Mouse (Mus musculus): ENCODE results near the gene Slc12a5. TPM values are rescaled to one million over a fixed set of nuclear protein-coding genes. Genes with fewer than 3 reads are reported as not detected.

Gene Slc12a5
- polyA plus RNA-seq, 1 experiment from 2014 or later, result 0.62 TPM

GRCm38 (mm10) chr2:165034131-165035057 lies 73.8 kb downstream of the Slc12a5 start, which contains the start of gene Ncoa5:
TSS of gene Ncoa5 (minus strand) at chr2:165034867.
- under 1% methylated on average over 102 of the region's 111 CpGs for WGBS
- H3K27me3 ChIP-seq (ENCODE audit: control insufficient read depth, insufficient read depth, low read length), result no peaks in the 10 kb centered on the region
- peak within 1 kb of the TSS; percentile 93 for H3K9ac ChIP-seq (ENCODE audit: low read length)
- ATAC-seq (ENCODE audit: insufficient number of reproducible peaks, insufficient read depth, low FRiP score, low read depth), result peak; percentile 97
- peaks cover 4 to 22% of the 10 kb centered on the region in 2 experiments; a peak in 3 of 4 replicates for H3K4me1 ChIP-seq (ENCODE audit: control insufficient read depth in 2 of 2, insufficient read depth in 2 of 2, low read length in 2 of 2)
- H3K4me2 ChIP-seq (ENCODE audit: low read length), result peak within 1 kb of the TSS; percentile 89
- H3K4me3 ChIP-seq (ENCODE audit: control insufficient read depth in 1 of 2, insufficient read depth in 1 of 2, low read depth in 1 of 2, low read length in 2 of 2), result peak within 1 kb of the TSS; percentile 84 to 90
- H3K36me3 ChIP-seq (ENCODE audit: control insufficient read depth, insufficient read depth, low read length), result no peaks in the 10 kb centered on the region
- H3K27ac ChIP-seq (replicated peaks in 1 of 2; ENCODE audit: control insufficient read depth in 1 of 2, insufficient read depth in 1 of 2, low read depth in 2 of 2, low read length in 2 of 2), result peak within 1 kb of the TSS; percentile 54 to 67; a peak in 3 of 4 replicates
- H3K9me3 ChIP-seq (ENCODE audit: control insufficient read depth, low read length), result no peaks in the 10 kb centered on the region

GRCm38 (mm10) chr2:165035058-165035431 lies 74.4 kb downstream of the Slc12a5 start:
- no peak for ATAC-seq (ENCODE audit: insufficient number of reproducible peaks, insufficient read depth, low FRiP score, low read depth)

GRCm38 (mm10) chr2:165037415-165037814 lies 76.8 kb downstream of the Slc12a5 start:
- Histone ChIP-seq H3K4me3 (ENCODE audit: control insufficient read depth in 1 of 2, insufficient read depth in 1 of 2, low read depth in 1 of 2, low read length in 2 of 2) (no peak overlapping the region), H3K4me2 (ENCODE audit: low read length) (no peak overlapping the region), H3K9ac (ENCODE audit: low read length) (no peak overlapping the region), H3K27me3 (ENCODE audit: control insufficient read depth, insufficient read depth, low read length) (no peaks in the 10 kb centered on the region), H3K9me3 (ENCODE audit: control insufficient read depth, low read length) (no peaks in the 10 kb centered on the region), H3K27ac (replicated peaks in 1 of 2; ENCODE audit: control insufficient read depth in 1 of 2, insufficient read depth in 1 of 2, low read depth in 2 of 2, low read length in 2 of 2) (no peak overlapping the region), H3K4me1 (ENCODE audit: control insufficient read depth in 2 of 2, insufficient read depth in 2 of 2, low read length in 2 of 2) (peaks cover 4 to 19% of the 10 kb centered on the region in 2 experiments; a peak in 3 of 4 replicates), H3K36me3 (ENCODE audit: control insufficient read depth, insufficient read depth, low read length) (no peaks in the 10 kb centered on the region)
- WGBS, result 57% methylated on average over 4 of the region's 4 CpGs
- ATAC-seq (ENCODE audit: insufficient number of reproducible peaks, insufficient read depth, low FRiP score, low read depth), result no peak

More at GRCm38 (mm10) chr2:165035058-165035431, 74.4 kb downstream of the Slc12a5 start:
- Histone ChIP-seq H3K36me3 (ENCODE audit: control insufficient read depth, insufficient read depth, low read length) (no peaks in the 10 kb centered on the region), H3K4me3 (ENCODE audit: control insufficient read depth in 1 of 2, insufficient read depth in 1 of 2, low read depth in 1 of 2, low read length in 2 of 2) (peak overlapping the region; percentile 22 to 84), H3K4me2 (ENCODE audit: low read length) (peak overlapping the region; percentile 89), H3K9ac (ENCODE audit: low read length) (no peak overlapping the region; the same call in 1 of the 2 replicates), H3K4me1 (ENCODE audit: control insufficient read depth in 2 of 2, insufficient read depth in 2 of 2, low read length in 2 of 2) (peaks cover 4 to 22% of the 10 kb centered on the region in 2 experiments; a peak in 3 of 4 replicates), H3K27me3 (ENCODE audit: control insufficient read depth, insufficient read depth, low read length) (no peaks in the 10 kb centered on the region), H3K9me3 (ENCODE audit: control insufficient read depth, low read length) (no peaks in the 10 kb centered on the region), H3K27ac (replicated peaks in 1 of 2; ENCODE audit: control insufficient read depth in 1 of 2, insufficient read depth in 1 of 2, low read depth in 2 of 2, low read length in 2 of 2) (no peak overlapping the region)
- 54% methylated on average over 5 of the region's 5 CpGs for WGBS

GRCm38 (mm10) chr2:165042126-165042525 lies 81.5 kb downstream of the Slc12a5 start:
- Histone ChIP-seq H3K27ac (replicated peaks in 1 of 2; ENCODE audit: control insufficient read depth in 1 of 2, insufficient read depth in 1 of 2, low read depth in 2 of 2, low read length in 2 of 2) (no peak overlapping the region), H3K9ac (ENCODE audit: low read length) (no peak overlapping the region), H3K4me3 (ENCODE audit: control insufficient read depth in 1 of 2, insufficient read depth in 1 of 2, low read depth in 1 of 2, low read length in 2 of 2) (no peak overlapping the region), H3K27me3 (ENCODE audit: control insufficient read depth, insufficient read depth, low read length) (no peaks in the 10 kb centered on the region), H3K9me3 (ENCODE audit: control insufficient read depth, low read length) (no peaks in the 10 kb centered on the region), H3K36me3 (ENCODE audit: control insufficient read depth, insufficient read depth, low read length) (no peaks in the 10 kb centered on the region), H3K4me2 (ENCODE audit: low read length) (no peak overlapping the region), H3K4me1 (ENCODE audit: control insufficient read depth in 2 of 2, insufficient read depth in 2 of 2, low read length in 2 of 2) (no peaks in the 10 kb centered on the region)
- 69% methylated on average over 5 of the region's 5 CpGs for WGBS
- ATAC-seq (ENCODE audit: insufficient number of reproducible peaks, insufficient read depth, low FRiP score, low read depth), result no peak

- WGBS, result 34% methylated on average over 17 of the region's 17 CpGs
- Histone ChIP-seq H3K4me2 (ENCODE audit: low read length) (peak overlapping the region; percentile 21), H3K9me3 (ENCODE audit: control insufficient read depth, low read length) (no peaks in the 10 kb centered on the region), H3K27ac (replicated peaks in 1 of 2; ENCODE audit: control insufficient read depth in 1 of 2, insufficient read depth in 1 of 2, low read depth in 2 of 2, low read length in 2 of 2) (no peak overlapping the region), H3K36me3 (ENCODE audit: control insufficient read depth, insufficient read depth, low read length) (no peaks in the 10 kb centered on the region), H3K4me1 (ENCODE audit: control insufficient read depth in 2 of 2, insufficient read depth in 2 of 2, low read length in 2 of 2) (no peaks in the 10 kb centered on the region), H3K4me3 (ENCODE audit: control insufficient read depth in 1 of 2, insufficient read depth in 1 of 2, low read depth in 1 of 2, low read length in 2 of 2) (no peak overlapping the region), H3K27me3 (ENCODE audit: control insufficient read depth, insufficient read depth, low read length) (no peaks in the 10 kb centered on the region), H3K9ac (ENCODE audit: low read length) (no peak overlapping the region)
- ATAC-seq (ENCODE audit: insufficient number of reproducible peaks, insufficient read depth, low FRiP score, low read depth), result no peak
Measured at GRCm38 (mm10) chr2:165043090-165043636, 82.6 kb downstream of the Slc12a5 start.

- Histone ChIP-seq H3K9me3 (ENCODE audit: control insufficient read depth, low read length) (no peaks in the 10 kb centered on the region), H3K27me3 (ENCODE audit: control insufficient read depth, insufficient read depth, low read length) (no peaks in the 10 kb centered on the region), H3K4me3 (ENCODE audit: control insufficient read depth in 1 of 2, insufficient read depth in 1 of 2, low read depth in 1 of 2, low read length in 2 of 2) (no peak overlapping the region), H3K36me3 (ENCODE audit: control insufficient read depth, insufficient read depth, low read length) (no peaks in the 10 kb centered on the region), H3K27ac (replicated peaks in 1 of 2; ENCODE audit: control insufficient read depth in 1 of 2, insufficient read depth in 1 of 2, low read depth in 2 of 2, low read length in 2 of 2) (no peak overlapping the region), H3K4me1 (ENCODE audit: control insufficient read depth in 2 of 2, insufficient read depth in 2 of 2, low read length in 2 of 2) (no peaks in the 10 kb centered on the region), H3K9ac (ENCODE audit: low read length) (no peak overlapping the region), H3K4me2 (ENCODE audit: low read length) (no peak overlapping the region)
- WGBS, result 55% methylated on average over 2 of the region's 2 CpGs
- ATAC-seq (ENCODE audit: insufficient number of reproducible peaks, insufficient read depth, low FRiP score, low read depth), result no peak
Measured at GRCm38 (mm10) chr2:165043729-165044128, 83.1 kb downstream of the Slc12a5 start.

GRCm38 (mm10) chr2:165049044-165049443 lies 88.4 kb downstream of the Slc12a5 start:
- WGBS, result 47% methylated on average over 5 of the region's 5 CpGs
- no peaks in the 10 kb centered on the region for H3K4me1 ChIP-seq (ENCODE audit: control insufficient read depth in 2 of 2, insufficient read depth in 2 of 2, low read length in 2 of 2)
- no peak overlapping the region for H3K4me2 ChIP-seq (ENCODE audit: low read length)
- H3K27ac ChIP-seq (replicated peaks in 1 of 2; ENCODE audit: control insufficient read depth in 1 of 2, insufficient read depth in 1 of 2, low read depth in 2 of 2, low read length in 2 of 2), result no peak overlapping the region
- H3K9me3 ChIP-seq (ENCODE audit: control insufficient read depth, low read length), result no peaks in the 10 kb centered on the region
- H3K36me3 ChIP-seq (ENCODE audit: control insufficient read depth, insufficient read depth, low read length), result no peaks in the 10 kb centered on the region
- H3K4me3 ChIP-seq (ENCODE audit: control insufficient read depth in 1 of 2, insufficient read depth in 1 of 2, low read depth in 1 of 2, low read length in 2 of 2), result no peak overlapping the region
- H3K9ac ChIP-seq (ENCODE audit: low read length), result no peak overlapping the region
- ATAC-seq (ENCODE audit: insufficient number of reproducible peaks, insufficient read depth, low FRiP score, low read depth), result no peak
- H3K27me3 ChIP-seq (ENCODE audit: control insufficient read depth, insufficient read depth, low read length), result peaks cover 4% of the 10 kb centered on the region; the same call in 1 of the 2 replicates
